Mouse (Mus musculus): ENCODE results near the gene Arhgef28. TPM values are rescaled to one million over a fixed set of nuclear protein-coding genes. Genes with fewer than 3 reads are reported as not detected.

Gene Arhgef28
- polyA plus RNA-seq, 2 experiments from 2014 or later, result 0.08 TPM; not detected in 1

- no peak for ATAC-seq
These were observed 194.3 kb downstream of the Arhgef28 start for GRCm38 (mm10) chr13:98011931-98012341.

- ATAC-seq, result no peak
These were observed 197.2 kb downstream of the Arhgef28 start for GRCm38 (mm10) chr13:98009070-98009469.

- no peak for ATAC-seq
These were observed 197.7 kb downstream of the Arhgef28 start for GRCm38 (mm10) chr13:98008588-98008987.

- no peak for ATAC-seq
These were observed 200.5 kb downstream of the Arhgef28 start for GRCm38 (mm10) chr13:98005611-98006218.

- no peak for ATAC-seq
These were observed 201.4 kb downstream of the Arhgef28 start for GRCm38 (mm10) chr13:98004647-98005414.

- no peak for ATAC-seq
These were observed 202.5 kb downstream of the Arhgef28 start for GRCm38 (mm10) chr13:98003690-98004089.

GRCm38 (mm10) chr13:98002598-98002997 is 203.6 kb downstream of the Arhgef28 start:
- no peak for ATAC-seq

GRCm38 (mm10) chr13:98002121-98002520 is 204.1 kb downstream of the Arhgef28 start:
- no peak for ATAC-seq

- no peak for ATAC-seq
These were observed 204.5 kb downstream of the Arhgef28 start for GRCm38 (mm10) chr13:98001719-98002118.

- no peak for ATAC-seq
These were observed 205.4 kb downstream of the Arhgef28 start for GRCm38 (mm10) chr13:98000841-98001240.

GRCm38 (mm10) chr13:97999130-97999529 is 207.1 kb downstream of the Arhgef28 start:
- ATAC-seq, result no peak

GRCm38 (mm10) chr13:97998570-97998969 is 207.7 kb downstream of the Arhgef28 start:
- ATAC-seq, result no peak

GRCm38 (mm10) chr13:97990939-97991338 is 215.3 kb downstream of the Arhgef28 start:
- no peak for ATAC-seq

- no peak for ATAC-seq
These were observed 217.4 kb downstream of the Arhgef28 start for GRCm38 (mm10) chr13:97988796-97989195.

GRCm38 (mm10) chr13:97986691-97987090 is 219.5 kb downstream of the Arhgef28 start:
- no peak for ATAC-seq

GRCm38 (mm10) chr13:97977104-97977503 is 229.1 kb downstream of the Arhgef28 start:
- ATAC-seq, result no peak

- ATAC-seq, result no peak
These were observed 229.6 kb downstream of the Arhgef28 start for GRCm38 (mm10) chr13:97976642-97977041.

- no peak for ATAC-seq
These were observed 231.6 kb downstream of the Arhgef28 start for GRCm38 (mm10) chr13:97974532-97975194.

- no peak for ATAC-seq
These were observed 232.3 kb downstream of the Arhgef28 start for GRCm38 (mm10) chr13:97973915-97974314.

GRCm38 (mm10) chr13:97966077-97966476 is 240.2 kb downstream of the Arhgef28 start:
- no peak for ATAC-seq

- ATAC-seq, result no peak
These were observed 241.3 kb downstream of the Arhgef28 start for GRCm38 (mm10) chr13:97964892-97965424.

GRCm38 (mm10) chr13:97960142-97960541 is 246.1 kb downstream of the Arhgef28 start:
- ATAC-seq, result no peak

GRCm38 (mm10) chr13:97959394-97959888 is 246.8 kb downstream of the Arhgef28 start:
- no peak for ATAC-seq

Measured in activated CD4-positive, CD25-positive, alpha-beta regulatory T cell, adult 4 months (primary cell).